Comparison of ENCODE assay signal across 12 mouse cellular contexts in the genomic region with DNA sequence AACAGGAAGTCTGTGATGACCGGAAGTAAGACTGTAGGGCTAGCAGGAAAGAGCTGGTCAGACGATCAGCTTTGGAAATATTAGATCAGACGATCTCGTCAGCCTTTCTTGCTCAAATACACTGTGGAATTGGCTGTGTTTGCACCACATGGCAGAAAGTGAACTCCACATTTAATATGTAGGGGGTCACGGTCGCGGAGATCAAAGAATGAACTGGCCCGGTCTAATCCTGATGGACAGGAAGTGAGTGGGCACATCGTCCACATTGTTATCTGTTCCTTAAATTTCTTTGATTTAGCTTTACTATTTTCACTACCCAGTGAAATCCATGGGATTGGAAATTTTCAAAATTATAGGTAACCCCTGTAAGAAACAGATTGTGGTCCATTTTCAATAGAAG. TPM values are rescaled to one million over a fixed set of nuclear protein-coding genes. Genes with fewer than 3 reads are reported as not detected.
DNase-seq lines count a peak whose midpoint lies in the region; ATAC-seq lines count a peak whose summit lies in the region.
"Had no signal": no experiment of that assay in that cellular context is flagged by ENCODE, and none has a peak within 500 bp of the region (broad histone marks: within the 10 kb centered on the region; RNA-seq: fewer than 3 reads in every experiment).

No protein-coding gene starts in this region.

- DNase-seq in heart, postnatal 25 days (ENCODE audit: low spot score) = no peak
- DNase-seq in 416B (ENCODE audit: low read depth) = peak; percentile 12
- DNase-seq in embryonic facial prominence, embryonic 10.5 days (ENCODE audit: low spot score) = no peak
- no peak for DNase-seq in ovary, adult 18-20 months (ENCODE audit: low spot score)
- no peak for DNase-seq in gastrocnemius, adult 18-20 months (ENCODE audit: low spot score)
- DNase-seq: adrenal gland, postnatal 14 days; kidney, postnatal 36 days; thymus, postnatal 4 days had no signal

- intact Hi-C loops in heart, postnatal 25 days (cut with DNase I) = no loop called here

- no peak for ATAC-seq in heart, embryonic 13.5 days (ENCODE audit: extremely low read depth, insufficient number of reproducible peaks, low FRiP score, low TSS enrichment)
- no peak for ATAC-seq in limb, embryonic 13.5 days (ENCODE audit: low FRiP score, low read depth)

- 54% methylated on average over 9 of the region's 9 CpGs for WGBS in heart, embryonic 13.5 days
- WGBS in embryonic facial prominence, embryonic 10.5 days = 45% methylated on average over 9 of the region's 9 CpGs
- 33% methylated on average over 9 of the region's 9 CpGs for WGBS in limb, embryonic 13.5 days

- peaks cover 30% of the 10 kb centered on the region for H3K4me1 ChIP-seq in heart, embryonic 13.5 days
- peaks cover 42% of the 10 kb centered on the region for H3K4me1 ChIP-seq in embryonic facial prominence, embryonic 10.5 days
- H3K4me1 ChIP-seq in limb, embryonic 13.5 days = peaks cover 11% of the 10 kb centered on the region

- H3K27me3 ChIP-seq in heart, embryonic 13.5 days (replicated peaks) = no peaks in the 10 kb centered on the region
- no peaks in the 10 kb centered on the region for H3K27me3 ChIP-seq in embryonic facial prominence, embryonic 10.5 days (replicated peaks; ENCODE audit: low read depth, poor library complexity, severe bottlenecking)
- no peaks in the 10 kb centered on the region for H3K27me3 ChIP-seq in limb, embryonic 13.5 days
- H3K27me3 ChIP-seq: CH12.LX; stomach, embryonic 15.5 days had no signal

- H3K9me3 ChIP-seq in heart, embryonic 13.5 days = no peaks in the 10 kb centered on the region
- no peaks in the 10 kb centered on the region for H3K9me3 ChIP-seq in embryonic facial prominence, embryonic 10.5 days
- H3K9me3 ChIP-seq in limb, embryonic 13.5 days = no peaks in the 10 kb centered on the region
- H3K9me3 ChIP-seq: stomach, embryonic 15.5 days had no signal

- H3K27ac ChIP-seq in heart, embryonic 13.5 days (replicated peaks) = no peak overlapping the region
- H3K27ac ChIP-seq in embryonic facial prominence, embryonic 10.5 days (replicated peaks) = no peak overlapping the region
- H3K27ac ChIP-seq in limb, embryonic 13.5 days = no peak overlapping the region
- H3K27ac ChIP-seq: stomach, embryonic 15.5 days had no signal

- H3K4me3 ChIP-seq in heart, embryonic 13.5 days = no peak overlapping the region
- H3K4me3 ChIP-seq in embryonic facial prominence, embryonic 10.5 days = peak overlapping the region; percentile 33
- H3K4me3 ChIP-seq in limb, embryonic 13.5 days = no peak overlapping the region
- H3K4me3 ChIP-seq: stomach, embryonic 15.5 days had no signal

- H3K4me2 ChIP-seq in heart, embryonic 13.5 days = peak overlapping the region; percentile 47
- H3K4me2 ChIP-seq in limb, embryonic 13.5 days (replicated peaks) = peak overlapping the region; percentile 46
- H3K4me2 ChIP-seq: stomach, embryonic 15.5 days had no signal

- H3K36me3 ChIP-seq in heart, embryonic 13.5 days = no peaks in the 10 kb centered on the region
- H3K36me3 ChIP-seq in embryonic facial prominence, embryonic 10.5 days (replicated peaks) = no peaks in the 10 kb centered on the region
- no peaks in the 10 kb centered on the region for H3K36me3 ChIP-seq in limb, embryonic 13.5 days
- H3K36me3 ChIP-seq: stomach, embryonic 15.5 days had no signal

- no peak overlapping the region for H3K9ac ChIP-seq in heart, embryonic 13.5 days
- no peak overlapping the region for H3K9ac ChIP-seq in limb, embryonic 13.5 days
- H3K9ac ChIP-seq: stomach, embryonic 15.5 days had no signal

RNA-seq across cellular contexts. Expression of gene Frmd6, which starts 42.3 kb away (rescaled TPM):
- 21.7 and 21.8 TPM in 2 replicates for polyA plus RNA-seq in heart, embryonic 13.5 days (2015; fragmentation: Nextera tagmentation; extraction: Ambion mirVana)
- total RNA-seq in heart, postnatal 25 days (2021) = 10 to 100 TPM; 38.5 to 43.3 TPM
- 45.1 and 54.5 TPM in 2 replicates for polyA plus RNA-seq in embryonic facial prominence, embryonic 10.5 days (2016; fragmentation: Nextera tagmentation; extraction: Ambion mirVana)
- 60.7 and 68.6 TPM in 2 replicates for polyA plus RNA-seq in limb, embryonic 13.5 days (2015; fragmentation: Nextera tagmentation; extraction: Ambion mirVana)
- 10 to 100 TPM; 10.2 to 18.8 TPM for total RNA-seq in gastrocnemius, adult 18-20 months (2021)
